Mouse (Mus musculus): ENCODE measurements at regions not wholly inside any gene's neighbourhood (a gene's known extent, or its start where the extent isn't known, plus 50 kb on each side); places are given as distances from the start of the nearest gene placed in this dataset.

- TF ChIP-seq CTCF (IDR thresholded peaks at IDR 0.05; ENCODE audit: extremely low read depth, insufficient read length, insufficient replicate concordance, low read depth, low read length) (no peak), POLR2A (IDR thresholded peaks at IDR 0.05; ENCODE audit: low read depth, low read length) (no peak)
These were observed 55.8 kb upstream of the Daam1 start for GRCm38 (mm10) chr12:71775126-71775525.

All from small intestine, adult 2 months (tissue).